Mouse (Mus musculus) megakaryocyte-erythroid progenitor cell, adult 5-6 weeks (primary cell): ENCODE measurements around the gene Fgfr2. TPM values are rescaled to one million over a fixed set of nuclear protein-coding genes. Genes with fewer than 3 reads are reported as not detected.

Experiments used
- total RNA-seq, 2 experiments: library from RNA; stranded (forward) in 1 of 2; stranded (reverse) in 1 of 2; fragments of 200-1000, 215-1000 nt in 1 of 2; fragments of >200 nt in 1 of 2; fragmentation: Nextera tagmentation in 1 of 2; gene quantifications; 2 replicates each; pipeline ENCODE4 v1.2.3; 2014 to 2017

The Fgfr2 gene
- total RNA-seq, 2 experiments from 2014 or later, result not detected

Other genes starting within 250 kb of the Fgfr2 start
- gene Zranb1, start 192.2 kb downstream of the Fgfr2 start, total RNA-seq (2014; fragmentation: Nextera tagmentation), result 26.6 and 31.4 TPM in 2 replicates
- gene Zranb1, start 192.2 kb downstream of the Fgfr2 start, total RNA-seq (2017), result 53.5 and 54.7 TPM in 2 replicates
- 15.2 and 23.9 TPM in 2 replicates for gene Ctbp2, start 1.0 kb upstream of the Fgfr2 start, total RNA-seq (2014; fragmentation: Nextera tagmentation)
- 22.0 and 44.7 TPM in 2 replicates for gene Ctbp2, start 1.0 kb upstream of the Fgfr2 start, total RNA-seq (2017)